Mouse (Mus musculus): ENCODE results near the gene Atg7. TPM values are rescaled to one million over a fixed set of nuclear protein-coding genes. Genes with fewer than 3 reads are reported as not detected.

Gene Atg7
- polyA plus RNA-seq, 1 experiment from 2014 or later = 10.9 TPM

DNA sequence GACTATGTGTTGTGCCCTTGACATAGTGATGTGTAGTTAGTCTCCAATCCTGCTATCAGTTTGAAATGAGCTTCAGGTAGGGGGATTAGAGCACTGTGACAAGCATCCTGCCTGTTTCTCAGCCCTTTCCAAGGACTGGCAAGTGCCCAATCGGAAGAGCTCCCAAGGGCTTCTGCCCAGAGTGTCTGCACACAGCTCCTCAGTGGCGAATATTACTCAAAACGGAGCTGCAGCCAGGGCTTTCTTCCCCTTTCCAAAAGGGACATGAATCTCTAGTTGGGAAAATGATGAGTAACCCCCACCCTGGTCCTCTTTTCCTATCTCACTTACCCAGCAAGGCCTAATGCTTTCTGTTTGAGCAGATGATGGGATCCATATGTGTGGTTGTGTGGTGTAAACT, 90.8 kb downstream of the Atg7 start:
- 77% methylated on average over 3 of the region's 3 CpGs for WGBS (ENCODE audit: insufficient replicate concordance)
- DNase-seq = no peak
- H3K4me2 ChIP-seq (ENCODE audit: low read depth, low read length) = no peak overlapping the region
- no peaks in the 10 kb centered on the region for H3K9me3 ChIP-seq (ENCODE audit: low read length)
- no peak for ATAC-seq
- 0 out of 2 replicates have a peak, but pooled peaks cover 4% of the 10 kb centered on the region for H3K36me3 ChIP-seq (replicated peaks; ENCODE audit: insufficient read depth, low read length)
- no peak overlapping the region for H3K4me3 ChIP-seq (ENCODE audit: low read depth, low read length)
- TF ChIP-seq EP300 (IDR thresholded peaks at IDR 0.05; ENCODE audit: low read depth) (no peak), CTCF (IDR thresholded peaks at IDR 0.05; ENCODE audit: low read depth) (no peak)
- no peak overlapping the region for H3K9ac ChIP-seq (replicated peaks)
- no peak overlapping the region for H3K27ac ChIP-seq (ENCODE audit: low read depth)
- H3K27me3 ChIP-seq (ENCODE audit: insufficient read depth, low read length) = no peaks in the 10 kb centered on the region
- H3K4me1 ChIP-seq (ENCODE audit: insufficient read depth) = no peaks in the 10 kb centered on the region

DNA sequence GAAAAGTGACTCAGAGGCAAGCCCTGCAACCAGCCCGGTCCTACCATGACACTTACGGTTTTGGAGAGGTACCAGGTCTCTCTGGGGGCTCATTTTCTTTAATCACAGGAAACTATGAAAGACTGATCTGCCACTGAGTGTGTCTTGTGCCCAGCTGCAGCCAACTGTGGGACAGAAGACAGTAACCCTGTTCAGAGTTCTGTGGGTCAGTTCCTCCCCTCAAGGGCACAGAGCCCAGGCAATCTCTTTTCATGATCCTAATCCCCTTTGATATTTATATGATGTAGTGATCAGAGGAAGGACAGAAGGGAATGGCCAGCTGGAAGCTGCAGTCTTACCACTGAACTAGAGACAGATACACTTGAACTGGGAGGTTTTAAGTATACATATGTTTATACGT, 92.2 kb downstream of the Atg7 start:
- Histone ChIP-seq H3K9me3 (ENCODE audit: low read length) (no peaks in the 10 kb centered on the region), H3K9ac (replicated peaks) (no peak overlapping the region), H3K4me3 (ENCODE audit: low read depth, low read length) (no peak overlapping the region), H3K36me3 (replicated peaks; ENCODE audit: insufficient read depth, low read length) (0 out of 2 replicates have a peak, but pooled peaks cover 4% of the 10 kb centered on the region), H3K4me1 (ENCODE audit: insufficient read depth) (no peaks in the 10 kb centered on the region), H3K27ac (ENCODE audit: low read depth) (no peak overlapping the region), H3K27me3 (ENCODE audit: insufficient read depth, low read length) (no peaks in the 10 kb centered on the region), H3K4me2 (ENCODE audit: low read depth, low read length) (no peak overlapping the region)
- TF ChIP-seq CTCF (IDR thresholded peaks at IDR 0.05; ENCODE audit: low read depth) = no peak
- TF ChIP-seq EP300 (IDR thresholded peaks at IDR 0.05; ENCODE audit: low read depth) = no peak
- ATAC-seq (no peak), DNase-seq (no peak)
- WGBS (ENCODE audit: insufficient replicate concordance) = 86% methylated on average over 3 of the region's 3 CpGs

DNA sequence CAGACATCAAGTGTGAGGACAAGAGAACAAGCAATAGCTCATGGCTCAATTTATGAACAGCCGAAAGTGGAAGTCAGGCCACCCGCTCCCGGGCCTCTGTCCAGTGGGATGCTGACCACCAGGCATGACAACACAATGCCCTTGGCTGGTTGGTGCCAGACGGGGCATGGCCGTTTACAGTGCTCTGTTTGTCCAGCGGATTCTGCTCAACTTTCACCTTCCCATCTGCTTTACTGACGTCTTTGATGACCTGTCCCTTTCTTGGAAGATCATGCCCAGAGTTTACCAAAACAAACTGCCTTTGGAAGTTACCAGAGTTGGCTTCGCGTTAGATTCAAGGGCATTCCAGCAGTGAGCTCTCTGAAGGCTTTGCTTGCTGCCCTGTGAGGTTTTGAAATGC, 93.5 kb downstream of the Atg7 start:
- Histone ChIP-seq H3K4me3 (ENCODE audit: low read depth, low read length) (no peak overlapping the region), H3K9ac (replicated peaks) (no peak overlapping the region), H3K4me1 (ENCODE audit: insufficient read depth) (no peaks in the 10 kb centered on the region), H3K36me3 (replicated peaks; ENCODE audit: insufficient read depth, low read length) (peaks cover 4% of the 10 kb centered on the region; the same call in 1 of the 2 replicates), H3K27ac (ENCODE audit: low read depth) (no peak overlapping the region), H3K4me2 (ENCODE audit: low read depth, low read length) (no peak overlapping the region), H3K27me3 (ENCODE audit: insufficient read depth, low read length) (no peaks in the 10 kb centered on the region), H3K9me3 (ENCODE audit: low read length) (no peaks in the 10 kb centered on the region)
- TF ChIP-seq EP300 (IDR thresholded peaks at IDR 0.05; ENCODE audit: low read depth) = no peak
- TF ChIP-seq CTCF (IDR thresholded peaks at IDR 0.05; ENCODE audit: low read depth) = no peak
- no peak for DNase-seq
- 91% methylated on average over 9 of the region's 9 CpGs for WGBS (ENCODE audit: insufficient replicate concordance)
- ATAC-seq = no peak

DNA sequence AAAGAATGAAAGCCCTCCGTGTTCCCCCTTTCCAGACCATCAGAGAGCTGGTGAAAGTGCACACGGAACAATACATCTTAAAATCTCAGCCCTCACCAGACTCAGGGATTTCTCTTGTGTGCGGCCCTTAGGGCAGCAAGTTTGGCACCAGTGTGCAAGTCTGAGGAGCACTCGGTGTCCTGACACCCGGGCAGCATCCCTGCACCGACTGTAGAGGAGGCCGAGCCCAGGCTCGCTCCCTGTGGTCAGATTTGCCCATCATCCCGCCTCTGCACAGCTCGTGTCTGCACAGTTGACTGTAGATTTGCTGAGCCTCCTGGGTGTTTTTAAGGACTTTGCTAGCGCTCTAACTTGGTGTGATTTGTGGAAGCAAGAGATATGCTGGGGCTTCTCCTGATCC, 94.3 kb downstream of the Atg7 start:
- H3K4me3 ChIP-seq (ENCODE audit: low read depth, low read length) = no peak overlapping the region
- H3K4me1 ChIP-seq (ENCODE audit: insufficient read depth) = no peaks in the 10 kb centered on the region
- 90% methylated on average over 11 of the region's 11 CpGs for WGBS (ENCODE audit: insufficient replicate concordance)
- H3K9me3 ChIP-seq (ENCODE audit: low read length) = no peaks in the 10 kb centered on the region
- H3K27ac ChIP-seq (ENCODE audit: low read depth) = no peak overlapping the region
- ATAC-seq = no peak
- no peak for TF ChIP-seq CTCF (IDR thresholded peaks at IDR 0.05; ENCODE audit: low read depth)
- TF ChIP-seq EP300 (IDR thresholded peaks at IDR 0.05; ENCODE audit: low read depth) = no peak
- no peaks in the 10 kb centered on the region for H3K27me3 ChIP-seq (ENCODE audit: insufficient read depth, low read length)
- H3K36me3 ChIP-seq (replicated peaks; ENCODE audit: insufficient read depth, low read length) = peaks cover 4% of the 10 kb centered on the region; the same call in 1 of the 2 replicates
- no peak overlapping the region for H3K4me2 ChIP-seq (ENCODE audit: low read depth, low read length)
- no peak for DNase-seq
- no peak overlapping the region for H3K9ac ChIP-seq (replicated peaks)

DNA sequence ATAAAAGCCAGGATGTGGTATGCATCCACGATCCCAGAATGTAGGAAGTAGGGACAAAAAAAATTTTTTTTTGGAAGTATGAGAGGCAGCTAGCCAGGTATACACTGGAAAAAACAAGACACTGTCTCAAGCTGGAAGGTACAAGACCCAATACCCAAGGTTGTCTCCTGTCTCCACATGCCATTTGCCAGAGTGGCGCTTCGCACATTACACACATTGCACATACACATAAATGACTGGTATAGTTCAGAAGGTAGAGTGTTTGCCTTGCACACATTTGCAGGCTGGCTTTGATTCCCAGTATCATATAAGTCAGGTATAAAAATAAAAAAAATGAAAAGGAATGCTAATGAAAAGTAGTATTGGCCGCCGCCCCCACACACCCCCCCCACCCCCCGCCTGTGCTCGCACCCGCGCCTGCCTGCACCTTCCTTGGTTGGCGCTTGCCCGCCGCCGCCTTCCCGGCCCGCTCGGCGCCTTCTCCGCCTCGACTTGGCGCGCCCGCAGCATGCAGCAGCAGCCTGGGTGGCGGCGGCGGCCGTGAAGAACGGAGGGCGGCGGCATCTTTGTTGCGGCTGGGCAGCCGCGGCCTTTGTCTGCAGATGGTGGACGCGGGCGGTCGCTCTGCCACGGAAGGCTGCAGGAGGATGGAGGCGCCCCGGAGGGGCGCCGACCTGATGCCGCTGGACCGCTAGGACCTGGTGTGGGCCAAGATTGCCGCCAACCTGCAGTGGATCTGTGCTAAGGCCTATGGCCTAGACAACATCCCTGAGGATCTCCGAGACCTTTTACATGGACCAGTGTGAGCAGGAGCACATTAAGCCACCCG, 95.2 kb downstream of the Atg7 start:
- H3K9ac ChIP-seq (replicated peaks) = no peak overlapping the region
- H3K4me1 ChIP-seq (ENCODE audit: insufficient read depth) = no peaks in the 10 kb centered on the region
- 30% methylated on average over 45 of the region's 46 CpGs for WGBS (ENCODE audit: insufficient replicate concordance)
- no peak for TF ChIP-seq EP300 (IDR thresholded peaks at IDR 0.05; ENCODE audit: low read depth)
- TF ChIP-seq CTCF (IDR thresholded peaks at IDR 0.05; ENCODE audit: low read depth) = no peak
- DNase-seq (no peak), ATAC-seq (no peak)
- H3K4me2 ChIP-seq (ENCODE audit: low read depth, low read length) = no peak overlapping the region
- H3K27ac ChIP-seq (ENCODE audit: low read depth) = no peak overlapping the region
- H3K27me3 ChIP-seq (ENCODE audit: insufficient read depth, low read length) = no peaks in the 10 kb centered on the region
- H3K36me3 ChIP-seq (replicated peaks; ENCODE audit: insufficient read depth, low read length) = peaks cover 4% of the 10 kb centered on the region; the same call in 1 of the 2 replicates
- H3K9me3 ChIP-seq (ENCODE audit: low read length) = no peaks in the 10 kb centered on the region
- H3K4me3 ChIP-seq (ENCODE audit: low read depth, low read length) = no peak overlapping the region

DNA sequence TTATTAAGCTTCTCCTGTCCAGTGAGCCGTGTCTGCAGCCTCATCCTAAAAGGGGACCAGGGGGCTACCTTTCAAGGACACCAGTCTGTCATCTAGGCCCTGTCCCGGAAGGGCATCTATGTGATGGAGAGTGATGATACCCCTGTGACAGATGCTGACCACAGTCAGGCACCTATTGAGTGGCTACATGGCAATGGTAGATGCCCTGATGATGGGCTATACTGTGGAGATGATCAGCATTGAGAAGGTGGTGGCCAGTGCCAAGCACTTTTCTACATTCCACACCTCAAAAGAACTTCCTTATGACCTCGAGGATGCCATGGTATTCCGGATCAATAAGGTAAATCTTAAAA, 95.8 kb downstream of the Atg7 start:
- Histone ChIP-seq H3K36me3 (replicated peaks; ENCODE audit: insufficient read depth, low read length) (peaks cover 4% of the 10 kb centered on the region; the same call in 1 of the 2 replicates), H3K4me1 (ENCODE audit: insufficient read depth) (no peaks in the 10 kb centered on the region), H3K4me3 (ENCODE audit: low read depth, low read length) (no peak overlapping the region), H3K27ac (ENCODE audit: low read depth) (no peak overlapping the region), H3K4me2 (ENCODE audit: low read depth, low read length) (no peak overlapping the region), H3K9me3 (ENCODE audit: low read length) (no peaks in the 10 kb centered on the region), H3K9ac (replicated peaks) (no peak overlapping the region), H3K27me3 (ENCODE audit: insufficient read depth, low read length) (no peaks in the 10 kb centered on the region)
- no peak for DNase-seq
- TF ChIP-seq EP300 (IDR thresholded peaks at IDR 0.05; ENCODE audit: low read depth) (no peak), CTCF (IDR thresholded peaks at IDR 0.05; ENCODE audit: low read depth) (no peak)
- WGBS (ENCODE audit: insufficient replicate concordance) = 80% methylated on average over 4 of the region's 4 CpGs
- no peak for ATAC-seq
